Mouse (Mus musculus) stomach, postnatal 0 days (tissue): Measurements from ENCODE around the gene Cdyl. TPM values are rescaled to one million over a fixed set of nuclear protein-coding genes. Genes with fewer than 3 reads are reported as not detected.

ENCODE experiments used
- ATAC-seq: fragments of 200-750 bp; cut with Nextera tagmentation; 2 replicates; pipeline ENCODE4 v1.8.0; 2017; ENCODE audit not compliant: low FRiP score, low TSS enrichment
- DNase-seq: peaks from one replicate; pipeline ENCODE4 v3.0.0-alpha.2; 2016; ENCODE audit warnings: low spot score
- H3K27ac ChIP-seq: fragments of 300-500 bp; sonication (generic); replicated peaks from 2 replicates; pipeline ENCODE4 v1.5.1; 2014; ENCODE audit warnings: mild to moderate bottlenecking, control low read depth
- H3K27me3 ChIP-seq: fragments of 300-500 bp; sonication (generic); 2 replicates; pipeline ENCODE4 v1.6.1; 2014; ENCODE audit warnings: low read length; ENCODE audit not compliant: control insufficient read depth, insufficient read depth
- H3K36me3 ChIP-seq: fragments of 300-500 bp; sonication (generic); 2 replicates; pipeline ENCODE4 v1.6.1; 2014; ENCODE audit warnings: low read length, mixed read lengths; ENCODE audit not compliant: control insufficient read depth, insufficient read depth
- H3K4me1 ChIP-seq: fragments of 300-500 bp; sonication (generic); replicated peaks from 2 replicates; pipeline ENCODE4 v1.6.1; 2014; ENCODE audit warnings: antibody characterized with exemption; ENCODE audit not compliant: control insufficient read depth, insufficient read depth
- H3K4me2 ChIP-seq: fragments of 300-500 bp; sonication (generic); replicated peaks from 2 replicates; pipeline ENCODE4 v1.6.1; 2014; ENCODE audit warnings: low read depth, mild to moderate bottlenecking, control low read depth, moderate library complexity
- H3K4me3 ChIP-seq: fragments of 300-500 bp; sonication (generic); 2 replicates; pipeline ENCODE4 v1.5.1; 2014; ENCODE audit warnings: low read depth, low read length, control low read depth
- H3K9ac ChIP-seq: fragments of 300-500 bp; sonication (generic); 2 replicates; pipeline ENCODE4 v1.6.1; 2014; ENCODE audit warnings: mild to moderate bottlenecking, low read length, control low read depth, mixed read lengths
- H3K9me3 ChIP-seq: fragments of 300-500 bp; sonication (generic); 2 replicates; pipeline ENCODE4 v1.6.1; 2016; ENCODE audit warnings: low read length; ENCODE audit not compliant: control insufficient read depth
- CTCF ChIP-seq: IDR thresholded peaks from 2 replicates; pipeline ENCODE4 v1.5.1; 2016; ENCODE audit warnings: antibody characterized with exemption, low read depth, mild to moderate bottlenecking, moderate library complexity
- EP300 ChIP-seq: optimal IDR thresholded peaks from 2 replicates; pipeline ENCODE3; 2016; ENCODE audit warnings: antibody characterized with exemption
- WGBS: fragments of 180-500 bp; shearing (Covaris S2); extraction: QIAGEN DNeasy Blood & Tissue Kit; methylation state at CpG from one replicate; pipeline ENCODE4 v1.1.7; 2014; 5-methylcytosine and 5-hydroxymethylcytosine counted together
- polyA plus RNA-seq: library from polyadenylated mRNA; unstranded; fragments of >200 nt; fragmentation: Nextera tagmentation; extraction: Ambion mirVana; gene quantifications from 2 replicates; pipeline ENCODE4 v1.2.1, GENCODE M21; 2015

Gene Cdyl
- polyA plus RNA-seq, result 6.6 and 6.9 TPM in 2 replicates

DNA sequence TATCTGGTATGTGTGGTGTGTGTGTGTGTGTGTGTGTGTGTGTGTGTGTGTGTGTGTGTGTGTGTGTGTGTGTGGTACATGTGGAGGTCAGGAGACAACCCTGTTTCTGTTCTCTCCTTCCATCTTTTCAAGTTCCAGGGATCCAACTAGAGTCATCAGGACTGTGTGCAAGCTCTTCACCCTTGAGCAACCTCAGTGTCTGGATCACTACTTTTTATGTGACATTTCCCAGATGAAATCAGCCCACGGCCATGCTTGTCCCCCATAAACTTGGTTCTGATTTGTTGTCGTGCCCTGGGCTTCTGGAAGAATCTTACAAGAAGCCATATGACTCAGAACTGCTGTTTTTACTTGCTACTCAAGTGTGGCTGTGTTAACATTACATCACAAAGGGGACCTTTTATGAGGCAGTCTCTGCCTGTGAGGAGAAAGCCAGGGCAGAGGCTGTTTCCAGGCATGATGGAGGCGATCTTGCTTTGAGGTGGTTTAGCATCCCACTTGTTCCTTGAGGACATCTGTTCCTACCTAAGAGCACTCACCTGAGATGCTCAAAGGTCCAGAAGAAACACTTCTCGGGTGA, at the start of gene Cdyl:
Gene Cdyl, plus strand, starts transcription at position 428 of the 580 bp plus-strand sequence.
- no peaks in the 10 kb centered on the region for H3K36me3 ChIP-seq
- H3K4me1 ChIP-seq, result no peaks in the 10 kb centered on the region
- DNase-seq (no peak), ATAC-seq (no peak)
- H3K9me3 ChIP-seq, result no peaks in the 10 kb centered on the region
- H3K4me2 ChIP-seq, result no peak within 1 kb of the TSS
- WGBS, result 60% methylated on average over 4 of the region's 4 CpGs
- TF ChIP-seq CTCF (no peak), EP300 (no peak)
- no peak within 1 kb of the TSS for H3K4me3 ChIP-seq
- H3K9ac ChIP-seq, result no peak within 1 kb of the TSS
- no peak within 1 kb of the TSS for H3K27ac ChIP-seq
- no peaks in the 10 kb centered on the region for H3K27me3 ChIP-seq

DNA sequence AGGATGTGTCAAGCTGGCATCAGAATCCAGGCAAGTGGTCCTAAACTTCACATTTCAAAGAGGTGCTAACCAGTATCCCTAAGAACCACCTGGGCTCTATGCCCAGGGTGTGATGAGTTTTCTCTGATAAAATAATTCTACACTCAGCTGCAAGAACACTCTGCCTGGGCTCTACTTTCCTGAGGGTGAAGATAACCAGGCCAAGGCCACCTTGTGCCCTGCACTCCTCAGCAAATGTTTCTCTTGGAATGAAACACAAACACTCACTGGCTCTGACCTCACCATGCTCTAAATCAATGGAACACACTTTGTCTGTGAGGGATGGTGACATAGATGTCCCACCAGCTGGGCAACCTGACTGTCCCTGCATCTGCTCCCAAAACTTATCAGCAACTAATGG, 48.9 kb upstream of the Cdyl start:
- ATAC-seq, result no peak
- Histone ChIP-seq H3K36me3 (no peaks in the 10 kb centered on the region), H3K27ac (no peak overlapping the region), H3K4me1 (no peaks in the 10 kb centered on the region), H3K27me3 (no peaks in the 10 kb centered on the region), H3K4me3 (no peak overlapping the region), H3K9ac (no peak overlapping the region), H3K9me3 (no peaks in the 10 kb centered on the region), H3K4me2 (no peak overlapping the region)
- no peak for DNase-seq
- no peak for TF ChIP-seq EP300
- TF ChIP-seq CTCF, result no peak

DNA sequence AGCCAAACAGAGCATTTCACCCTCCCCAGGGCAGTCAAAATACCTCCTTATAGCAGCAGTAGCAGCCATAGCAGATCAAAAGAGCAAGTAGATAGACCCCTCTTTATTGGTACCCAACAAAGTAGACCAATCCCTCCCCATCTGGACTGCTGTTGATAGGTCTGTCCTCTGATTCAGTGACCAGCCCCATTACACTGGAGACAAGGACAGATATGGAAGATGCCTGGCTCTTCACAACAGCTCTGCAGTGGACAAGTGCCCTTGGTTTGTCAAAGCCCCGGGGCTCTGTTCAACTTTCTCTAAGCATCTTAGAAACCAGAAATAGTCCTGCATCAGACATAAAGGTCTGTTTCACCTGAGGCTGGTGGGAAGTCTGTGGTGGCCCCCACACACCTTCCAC, 47.1 kb upstream of the Cdyl start:
- TF ChIP-seq EP300 (no peak), CTCF (no peak)

DNA sequence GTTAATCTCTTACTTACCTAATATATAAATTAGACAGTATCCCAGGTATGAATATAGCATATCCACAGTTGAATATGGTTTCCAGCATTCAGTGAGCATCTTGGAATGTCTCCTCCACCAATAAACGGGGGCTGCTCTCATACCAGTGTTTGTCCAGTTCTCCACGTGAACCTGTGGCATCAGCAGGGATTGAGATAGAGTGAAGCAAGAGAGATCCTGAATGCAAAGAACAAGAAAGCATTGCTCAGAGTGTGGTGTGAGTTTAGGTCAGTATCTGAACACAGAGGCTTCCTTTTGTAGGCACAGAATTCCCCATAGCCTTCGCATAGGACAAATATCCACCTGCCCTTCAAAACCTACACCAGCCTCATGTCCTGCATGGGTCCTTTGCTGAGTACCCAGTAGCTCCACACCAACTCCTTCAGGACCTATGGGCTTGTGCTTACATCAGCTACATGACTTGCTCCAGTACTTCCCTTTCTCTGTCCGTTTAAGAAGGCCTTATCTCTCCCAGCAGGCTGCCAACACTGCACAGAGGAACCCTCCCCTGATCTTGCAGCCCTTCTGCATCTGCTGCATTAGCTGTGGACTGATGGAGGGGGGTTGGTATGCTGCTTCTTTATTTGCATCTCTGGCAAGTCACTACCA, 44.7 kb upstream of the Cdyl start:
- H3K9me3 ChIP-seq, result no peaks in the 10 kb centered on the region
- no peaks in the 10 kb centered on the region for H3K4me1 ChIP-seq
- no peak for DNase-seq
- no peak overlapping the region for H3K27ac ChIP-seq
- ATAC-seq, result no peak
- no peak overlapping the region for H3K4me3 ChIP-seq
- TF ChIP-seq EP300, result no peak
- TF ChIP-seq CTCF, result no peak
- H3K36me3 ChIP-seq, result no peaks in the 10 kb centered on the region
- 71% methylated on average over 4 of the region's 4 CpGs for WGBS
- H3K4me2 ChIP-seq, result no peak overlapping the region
- no peaks in the 10 kb centered on the region for H3K27me3 ChIP-seq
- H3K9ac ChIP-seq, result no peak overlapping the region

More for the DNA sequence above, 47.1 kb upstream of the Cdyl start:
- ATAC-seq, result no peak
- Histone ChIP-seq H3K4me3 (no peak overlapping the region), H3K27ac (no peak overlapping the region), H3K36me3 (no peaks in the 10 kb centered on the region), H3K4me2 (no peak overlapping the region), H3K9me3 (no peaks in the 10 kb centered on the region), H3K9ac (no peak overlapping the region), H3K4me1 (no peaks in the 10 kb centered on the region), H3K27me3 (no peaks in the 10 kb centered on the region)
- DNase-seq, result no peak
- WGBS, result 88% methylated on average over 1 of the region's 1 CpGs

DNA sequence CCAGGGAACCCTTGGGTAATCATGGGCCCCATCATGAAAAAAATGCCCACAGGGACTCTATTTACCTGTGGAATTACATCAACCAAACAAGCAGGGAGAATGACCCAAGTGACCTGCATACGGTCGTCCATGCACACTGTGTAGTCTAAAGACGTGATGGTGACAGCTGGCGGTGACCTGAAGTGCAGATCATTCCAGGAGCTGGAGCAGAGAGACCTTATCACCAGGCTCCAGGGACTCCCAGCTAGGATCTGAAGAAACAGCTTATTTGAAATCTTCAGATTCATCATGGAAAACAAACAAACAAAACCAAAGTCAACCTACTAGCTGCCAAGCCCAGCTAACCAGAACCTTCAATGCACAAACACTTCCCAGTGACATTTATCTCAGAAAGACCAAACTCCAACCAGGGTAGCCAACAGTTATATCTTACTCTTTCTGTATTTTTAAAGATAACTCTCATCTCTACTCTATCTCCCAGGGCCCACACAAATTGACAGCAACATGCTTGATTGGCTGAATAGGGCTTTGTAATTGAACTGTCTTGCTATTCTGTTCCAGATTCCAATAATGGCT, 43.0 kb upstream of the Cdyl start:
- no peaks in the 10 kb centered on the region for H3K4me1 ChIP-seq
- no peaks in the 10 kb centered on the region for H3K9me3 ChIP-seq
- no peaks in the 10 kb centered on the region for H3K36me3 ChIP-seq
- no peak overlapping the region for H3K4me3 ChIP-seq
- TF ChIP-seq CTCF (no peak), EP300 (no peak)
- DNase-seq, result no peak
- H3K27me3 ChIP-seq, result no peaks in the 10 kb centered on the region
- no peak overlapping the region for H3K27ac ChIP-seq
- WGBS, result 67% methylated on average over 4 of the region's 4 CpGs
- H3K4me2 ChIP-seq, result no peak overlapping the region
- H3K9ac ChIP-seq, result no peak overlapping the region
- ATAC-seq, result no peak

DNA sequence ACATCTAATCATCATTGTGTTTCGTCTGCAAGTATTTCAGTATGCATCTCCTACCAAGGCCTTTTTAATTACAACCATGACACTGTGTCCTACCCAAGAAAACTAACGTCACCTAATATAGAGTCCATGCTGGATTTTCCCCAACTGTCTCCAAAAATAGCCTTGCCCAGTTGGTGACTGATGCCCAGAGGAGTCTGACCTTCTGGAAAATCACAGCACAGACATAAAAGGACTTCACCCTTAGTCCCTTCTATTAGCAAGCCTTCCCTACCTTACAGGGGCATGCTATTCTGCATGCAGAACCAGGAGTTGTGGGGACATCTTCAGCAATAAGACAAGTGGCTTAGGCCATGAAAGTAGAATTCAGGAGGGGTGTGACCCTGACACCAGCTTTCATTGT, 40.3 kb upstream of the Cdyl start:
- Histone ChIP-seq H3K27ac (no peak overlapping the region), H3K36me3 (no peaks in the 10 kb centered on the region), H3K4me1 (no peaks in the 10 kb centered on the region), H3K27me3 (no peaks in the 10 kb centered on the region), H3K9me3 (no peaks in the 10 kb centered on the region), H3K9ac (no peak overlapping the region), H3K4me2 (no peak overlapping the region), H3K4me3 (no peak overlapping the region)
- 80% methylated on average over 2 of the region's 2 CpGs for WGBS
- TF ChIP-seq EP300 (no peak), CTCF (no peak)
- no peak for DNase-seq
- no peak for ATAC-seq
